Mouse (Mus musculus): Measurements from ENCODE around the gene Prpf8.

Gene Prpf8

GRCm38 (mm10) chr11:75459141-75459711, 27.4 kb upstream of the Prpf8 start:
- no peak for DNase-seq (ENCODE audit: extremely low spot score, low spot score)

GRCm38 (mm10) chr11:75459751-75460102, 26.9 kb upstream of the Prpf8 start:
- DNase-seq (ENCODE audit: extremely low spot score, low spot score) = no peak

GRCm38 (mm10) chr11:75460103-75460843, 26.3 kb upstream of the Prpf8 start:
- peak; percentile 87 for DNase-seq (ENCODE audit: extremely low spot score, low spot score)

- peak; percentile 98 for DNase-seq (ENCODE audit: extremely low spot score, low spot score)
Measured at GRCm38 (mm10) chr11:75460844-75461742, 25.5 kb upstream of the Prpf8 start, which contains the start of gene Tlcd2. Gene Tlcd2 (plus strand): TSS chr11:75461715.

- no peak for DNase-seq (ENCODE audit: extremely low spot score, low spot score)
Measured at GRCm38 (mm10) chr11:75461743-75462252, 24.8 kb upstream of the Prpf8 start.

- DNase-seq (ENCODE audit: extremely low spot score, low spot score) = peak; percentile 32
Measured at GRCm38 (mm10) chr11:75462253-75462783, 24.3 kb upstream of the Prpf8 start.

- DNase-seq (ENCODE audit: extremely low spot score, low spot score) = peak; percentile 80
Measured at GRCm38 (mm10) chr11:75462865-75463336, 23.7 kb upstream of the Prpf8 start.

GRCm38 (mm10) chr11:75463624-75464023, 23.0 kb upstream of the Prpf8 start:
- no peak for DNase-seq (ENCODE audit: extremely low spot score, low spot score)

- no peak for DNase-seq (ENCODE audit: extremely low spot score, low spot score)
Measured at GRCm38 (mm10) chr11:75464417-75464816, 22.2 kb upstream of the Prpf8 start.

- DNase-seq (ENCODE audit: extremely low spot score, low spot score) = no peak
Measured at GRCm38 (mm10) chr11:75465051-75465450, 21.6 kb upstream of the Prpf8 start.

GRCm38 (mm10) chr11:75466731-75467505, 19.7 kb upstream of the Prpf8 start:
- no peak for DNase-seq (ENCODE audit: extremely low spot score, low spot score)

- peak; percentile 64 for DNase-seq (ENCODE audit: extremely low spot score, low spot score)
Measured at GRCm38 (mm10) chr11:75467512-75468215, 19.0 kb upstream of the Prpf8 start.

GRCm38 (mm10) chr11:75468410-75468809, 18.2 kb upstream of the Prpf8 start:
- no peak for DNase-seq (ENCODE audit: extremely low spot score, low spot score)

GRCm38 (mm10) chr11:75469261-75469660, 17.4 kb upstream of the Prpf8 start:
- no peak for DNase-seq (ENCODE audit: extremely low spot score, low spot score)

- no peak for DNase-seq (ENCODE audit: extremely low spot score, low spot score)
Measured at GRCm38 (mm10) chr11:75470675-75471074, 15.9 kb upstream of the Prpf8 start.

GRCm38 (mm10) chr11:75472469-75473081, 14.0 kb upstream of the Prpf8 start:
- DNase-seq (ENCODE audit: extremely low spot score, low spot score) = no peak

GRCm38 (mm10) chr11:75473376-75473775, 13.2 kb upstream of the Prpf8 start:
- no peak for DNase-seq (ENCODE audit: extremely low spot score, low spot score)

GRCm38 (mm10) chr11:75486192-75486591, 424 bp upstream of the Prpf8 start:
- DNase-seq (ENCODE audit: extremely low spot score, low spot score) = no peak

- DNase-seq (ENCODE audit: extremely low spot score, low spot score) = no peak
Measured at GRCm38 (mm10) chr11:75487496-75487895, 880 bp downstream of the Prpf8 start.
